Mouse (Mus musculus): ENCODE measurements around the gene Cpne7.
A peak's percentile ranks its signal among the peaks of the same experiment; 100 is the strongest.
"Not testable (repeated sequence)": the region's sequence is repeated elsewhere in the genome, so short reads cannot be mapped to it uniquely, and the experiment has no call there.

The Cpne7 gene

GRCm38 (mm10) chr8:123117127-123117731, at the start of gene Cpne7:
Cpne7 (plus strand) TSS chr8:123117374.
- DNase-seq (ENCODE audit: low spot score): no peak

DNA sequence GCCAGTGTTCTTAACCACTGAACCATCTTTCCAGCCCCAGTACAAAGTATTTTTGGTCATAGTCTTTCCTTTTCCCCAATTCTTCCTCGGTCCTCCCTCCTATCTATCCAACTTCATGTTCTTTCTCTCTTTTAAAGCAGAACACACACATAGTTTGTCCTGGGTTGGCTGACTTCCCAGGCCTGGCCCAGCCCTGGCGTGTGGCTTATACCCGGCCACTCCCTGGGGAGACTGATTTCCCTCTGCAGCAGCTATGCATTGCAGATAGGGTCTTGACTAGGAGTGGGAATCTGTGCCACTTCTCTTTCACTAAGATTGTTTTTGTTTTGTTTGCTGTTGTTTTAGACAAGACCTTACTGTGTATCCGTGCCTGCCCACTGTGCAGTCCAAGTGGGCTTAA, 46.0 kb upstream of the Cpne7 start:
- no peak for DNase-seq (ENCODE audit: low spot score)

GRCm38 (mm10) chr8:123077213-123077612, 40.0 kb upstream of the Cpne7 start:
- DNase-seq (ENCODE audit: low spot score): no peak

DNA sequence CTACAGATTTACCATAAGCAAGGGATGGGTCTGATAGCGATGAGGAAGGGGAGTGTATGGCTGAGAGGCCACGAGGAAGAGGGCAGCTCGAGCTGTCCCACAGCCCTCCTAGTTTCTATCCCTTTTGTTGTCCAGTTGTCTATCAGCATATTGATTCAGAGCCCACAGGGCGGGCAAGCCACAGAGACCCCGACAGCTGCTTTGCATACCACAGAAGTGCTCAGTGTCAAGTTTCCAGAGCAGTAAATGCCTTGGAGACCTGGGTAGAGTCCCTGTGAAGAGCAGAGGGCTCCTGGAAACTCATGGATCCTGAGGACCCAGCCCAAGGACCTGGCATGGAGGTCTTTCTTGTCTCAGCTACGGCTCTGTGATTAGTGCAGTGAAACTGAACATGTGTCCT, 34.2 kb upstream of the Cpne7 start:
- DNase-seq (ENCODE audit: low spot score): no peak

DNA sequence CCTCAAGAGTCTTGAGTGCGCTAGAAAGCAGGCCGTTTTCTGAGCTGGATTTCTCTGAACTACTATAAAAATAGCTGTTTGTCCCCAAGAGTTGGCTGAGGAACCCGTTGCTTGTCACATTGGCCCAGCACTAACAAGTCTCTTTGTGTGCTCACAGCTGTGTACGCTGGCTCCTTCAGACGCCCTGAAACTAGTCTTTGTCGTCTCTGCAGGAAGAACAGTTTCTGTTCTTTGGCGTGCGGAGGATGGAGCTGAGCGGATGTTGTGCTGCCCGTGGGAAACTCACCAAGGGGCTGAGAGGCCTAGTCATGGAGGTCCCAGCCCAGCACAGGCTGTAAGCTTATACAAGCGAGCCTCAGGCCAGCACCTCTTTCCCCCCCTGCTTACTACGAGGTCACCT, 33.6 kb upstream of the Cpne7 start:
- no peak for DNase-seq (ENCODE audit: low spot score)

DNA sequence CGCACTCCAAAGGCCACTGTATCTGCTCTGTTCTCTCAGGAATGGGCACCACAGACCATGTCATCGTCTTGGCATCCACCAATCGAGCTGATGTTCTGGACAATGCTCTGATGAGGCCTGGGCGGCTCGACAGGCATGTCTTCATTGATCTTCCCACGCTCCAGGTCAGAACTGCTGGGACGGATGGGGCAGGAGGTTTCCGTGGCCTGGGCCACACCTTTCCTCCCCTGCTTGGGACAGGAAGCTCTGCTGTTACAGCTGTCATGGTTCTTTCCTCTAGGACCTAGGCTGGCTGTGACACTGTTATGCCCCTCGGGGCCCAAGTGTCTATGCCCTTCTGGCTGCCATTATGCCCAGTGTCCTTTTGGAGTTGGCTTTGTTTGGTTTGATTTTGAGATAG, 29.9 kb upstream of the Cpne7 start:
- DNase-seq (ENCODE audit: low spot score): no peak

DNA sequence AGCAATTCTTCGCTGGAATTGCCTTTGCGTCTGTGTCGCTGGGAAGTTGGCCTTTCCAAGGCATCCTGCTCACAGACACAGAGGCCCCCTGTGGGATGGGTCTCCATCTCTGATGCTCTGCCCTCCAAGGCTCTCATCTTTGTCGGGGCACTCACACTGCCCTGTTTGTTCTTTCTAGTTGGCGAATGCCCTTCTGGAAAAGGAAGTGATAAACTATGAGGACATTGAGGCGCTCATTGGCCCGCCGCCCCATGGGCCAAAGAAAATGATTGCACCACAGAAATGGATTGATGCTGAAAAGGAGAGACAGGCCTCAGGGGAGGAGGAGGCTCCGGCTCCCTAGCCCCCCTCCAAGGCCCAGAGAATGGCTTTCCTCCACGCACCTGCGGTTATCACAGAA, 20.0 kb upstream of the Cpne7 start:
- no peak for DNase-seq (ENCODE audit: low spot score)

DNA sequence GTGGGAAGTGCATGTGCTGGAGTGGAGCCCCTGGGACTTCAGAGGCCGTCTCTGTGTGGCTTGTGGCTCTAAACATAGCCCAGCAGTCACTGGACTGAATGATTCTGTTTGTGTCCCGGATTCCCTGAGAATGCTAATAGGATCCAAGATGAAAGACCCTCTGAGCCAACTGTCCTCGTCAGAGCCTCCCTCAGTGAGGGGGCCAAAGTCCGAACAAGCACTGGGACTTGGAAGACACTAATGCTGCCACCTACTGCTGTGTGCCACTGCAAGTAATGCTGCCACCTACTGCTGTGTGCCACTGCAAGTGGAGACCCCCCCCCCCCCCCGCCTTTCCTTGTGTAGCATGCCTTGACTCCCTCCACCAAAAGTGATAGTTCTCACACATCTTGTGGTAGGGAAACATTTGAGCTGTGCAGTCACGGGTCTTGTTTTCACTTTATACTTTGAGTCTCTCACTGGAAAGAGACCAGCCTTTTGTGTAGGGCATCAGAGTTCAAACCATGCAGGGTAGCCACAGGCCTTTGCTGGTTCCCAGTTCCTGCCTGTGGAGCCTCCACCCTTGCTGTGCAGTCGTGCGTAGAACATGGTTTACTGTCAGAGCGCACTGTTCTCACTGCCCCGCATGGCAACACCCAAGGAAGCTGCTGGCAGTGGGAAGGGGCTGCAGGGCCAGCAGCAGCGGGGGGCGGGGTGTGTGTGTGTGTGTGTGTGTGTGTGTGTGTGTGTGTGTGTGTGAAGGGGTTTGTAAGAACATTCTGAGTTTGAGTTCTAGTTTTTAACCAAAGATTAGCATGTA, 19.2 kb upstream of the Cpne7 start:
- DNase-seq (ENCODE audit: low spot score): no peak

- no peak for DNase-seq (ENCODE audit: low spot score)
Measured at GRCm38 (mm10) chr8:123100288-123100687, 16.9 kb upstream of the Cpne7 start.

GRCm38 (mm10) chr8:123101244-123101643, 15.9 kb upstream of the Cpne7 start:
- DNase-seq (ENCODE audit: low spot score): no peak

DNA sequence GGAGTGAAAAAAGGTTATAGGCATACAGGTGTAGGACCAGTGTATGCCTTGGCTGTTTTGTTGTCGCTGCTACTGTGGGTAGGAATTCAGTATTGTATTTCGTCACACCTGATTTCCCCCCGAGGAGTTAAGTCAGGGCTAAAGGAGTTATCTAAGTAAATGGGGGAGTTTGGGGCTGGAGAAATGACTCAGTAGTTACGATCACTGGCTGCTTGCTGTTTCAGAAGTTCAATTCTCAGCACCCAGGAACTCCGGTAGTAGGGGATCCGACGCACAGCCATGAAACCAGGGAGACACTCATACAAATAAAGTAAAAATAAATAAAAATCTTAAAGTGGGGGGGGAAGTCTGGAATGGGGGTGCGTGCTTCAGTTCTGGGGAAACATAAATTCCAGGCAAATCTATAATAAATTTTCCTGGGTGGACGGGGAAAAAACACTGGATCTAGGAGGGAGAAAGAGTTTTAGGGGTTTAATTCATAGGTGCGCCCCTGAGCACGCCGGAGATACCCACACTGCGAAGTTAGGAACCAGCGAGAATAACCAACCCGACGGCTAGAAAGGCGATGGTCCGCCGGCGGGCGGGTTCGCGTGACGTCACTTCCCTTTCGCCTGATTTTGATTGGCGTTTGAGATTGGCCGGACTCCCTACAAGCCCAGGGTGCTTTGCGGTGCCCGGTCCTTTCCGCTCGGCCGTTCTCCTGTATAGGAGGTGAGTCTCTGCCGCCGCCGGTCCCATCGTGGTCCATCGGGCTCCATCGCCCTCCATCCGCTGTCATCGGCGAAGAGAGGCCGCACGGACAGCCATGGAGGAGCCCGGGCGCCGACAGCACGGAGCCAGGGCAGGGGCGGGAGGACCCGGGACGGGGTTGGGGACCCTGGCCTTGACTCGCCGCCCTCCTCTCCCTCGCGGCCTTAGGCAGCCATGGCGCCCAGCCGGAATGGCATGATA, 15.2 kb upstream of the Cpne7 start, which contains the start of gene Rpl13:
Gene Rpl13 (plus strand): TSS at position 616 of the 951 bp plus-strand sequence.
- peak; percentile 99 for DNase-seq (ENCODE audit: low spot score)

DNA sequence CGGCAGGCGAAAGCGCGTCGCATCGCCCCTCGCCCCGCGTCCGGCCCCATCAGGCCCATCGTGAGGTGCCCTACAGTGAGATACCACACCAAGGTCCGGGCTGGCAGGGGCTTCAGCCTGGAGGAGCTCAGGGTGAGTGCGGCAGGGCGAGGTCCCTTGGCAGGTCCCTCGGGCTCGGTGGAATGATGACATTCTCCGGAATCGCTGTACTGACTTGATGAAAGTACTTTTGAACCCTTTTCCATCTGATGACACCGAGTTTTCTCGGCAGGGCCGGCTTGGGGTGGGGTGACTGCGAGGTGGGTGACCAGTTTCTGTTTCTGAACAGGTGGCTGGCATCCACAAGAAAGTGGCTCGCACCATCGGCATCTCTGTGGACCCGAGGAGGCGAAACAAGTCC, 14.3 kb upstream of the Cpne7 start:
- DNase-seq (ENCODE audit: low spot score): not testable (repeated sequence)

DNA sequence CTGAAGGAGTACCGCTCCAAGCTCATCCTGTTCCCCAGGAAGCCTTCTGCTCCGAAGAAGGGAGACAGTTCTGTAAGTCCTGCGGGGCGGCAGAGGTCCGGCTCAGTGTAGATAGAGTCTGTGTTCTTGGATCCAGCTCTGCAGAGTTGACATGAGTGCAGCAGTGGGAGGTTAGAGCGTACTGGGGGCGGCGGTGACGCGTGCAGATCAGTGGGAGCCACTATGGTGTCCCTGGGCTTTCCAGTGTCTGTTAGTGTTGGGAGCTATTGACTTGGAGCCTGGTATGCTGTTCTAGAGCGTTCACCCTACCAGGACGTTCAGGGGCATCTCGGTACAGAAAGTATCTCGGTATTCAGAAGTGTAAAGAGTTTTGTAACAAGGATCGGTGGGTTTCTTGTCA, 13.9 kb upstream of the Cpne7 start:
- DNase-seq (ENCODE audit: low spot score): no peak

DNA sequence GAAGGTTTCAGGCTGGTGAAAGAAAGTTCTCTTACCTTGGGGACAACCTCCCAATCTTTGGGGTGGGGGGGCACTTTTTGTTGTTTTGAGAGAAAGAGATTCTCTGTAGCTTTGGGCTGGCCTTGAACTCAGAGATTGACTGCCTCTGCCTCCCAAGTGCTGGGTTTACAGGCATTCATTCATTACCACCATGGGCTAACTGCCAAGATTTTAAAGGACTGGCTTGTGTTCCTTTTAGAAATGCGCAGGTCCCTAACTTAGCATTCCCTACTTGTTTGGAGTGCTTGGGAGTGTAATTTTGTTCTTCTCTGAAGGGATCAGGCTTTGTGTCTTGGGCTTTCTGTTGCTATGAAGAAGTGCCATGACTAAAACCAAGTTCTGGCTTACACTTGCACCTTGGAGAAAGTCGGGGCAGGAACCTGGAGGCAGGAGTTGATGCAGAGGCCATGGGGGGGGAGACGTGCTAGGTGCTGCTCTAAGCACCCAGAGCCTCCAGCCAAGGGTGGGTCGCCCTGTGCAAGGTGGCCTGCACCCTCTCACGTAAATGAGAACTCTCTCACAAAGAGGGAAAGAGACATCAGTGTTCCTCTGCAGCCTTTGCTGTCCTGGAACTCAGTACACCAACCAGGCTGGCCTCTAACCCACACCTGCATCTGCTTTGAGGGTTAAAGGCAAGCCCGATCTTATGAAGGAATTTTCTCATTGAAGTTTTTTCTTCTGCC, 13.0 kb upstream of the Cpne7 start:
- DNase-seq (ENCODE audit: low spot score): no peak

GRCm38 (mm10) chr8:123105553-123106326, 11.4 kb upstream of the Cpne7 start:
- DNase-seq (ENCODE audit: low spot score): peak; percentile 56

DNA sequence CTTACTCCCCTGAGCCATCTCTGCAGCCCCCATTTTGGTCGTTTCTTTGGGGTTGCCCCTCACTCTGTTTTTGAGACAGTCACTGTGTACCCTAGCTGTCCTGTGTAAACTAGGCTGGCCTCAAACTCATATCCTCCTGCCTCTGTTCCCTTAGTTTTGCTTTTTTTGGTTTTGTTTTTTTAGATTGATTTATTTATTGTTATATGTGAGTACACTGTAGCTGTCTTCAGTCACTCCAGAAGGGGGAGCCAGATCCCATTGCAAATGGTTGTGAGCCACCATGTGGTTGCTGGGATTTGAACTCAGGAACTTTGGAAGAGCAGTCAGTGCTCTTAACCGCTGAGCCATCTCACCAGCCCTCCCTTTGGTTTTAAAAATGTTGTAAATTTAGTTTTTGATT, 10.6 kb upstream of the Cpne7 start:
- DNase-seq (ENCODE audit: low spot score): peak; percentile 52

DNA sequence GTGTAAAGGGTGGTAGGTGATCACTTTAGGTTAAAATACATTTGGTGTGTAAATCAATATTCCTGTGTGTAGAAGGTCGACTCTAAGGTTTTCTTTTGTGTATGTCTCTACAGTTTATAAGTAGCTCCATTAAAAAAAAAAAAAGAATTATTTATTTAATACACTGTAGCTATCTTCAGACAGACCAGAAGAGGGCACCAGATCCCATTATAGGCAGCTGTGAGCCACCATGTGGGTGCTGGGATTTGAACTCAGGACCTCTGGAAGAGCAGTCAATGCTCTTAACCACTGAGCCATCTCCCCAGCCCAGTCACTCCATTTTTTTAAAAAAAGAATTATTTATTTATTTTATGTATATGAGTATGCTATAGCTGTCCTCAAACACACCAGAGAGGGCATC, 9.2 kb upstream of the Cpne7 start:
- DNase-seq (ENCODE audit: low spot score): no peak

- DNase-seq (ENCODE audit: low spot score): no peak
Measured at GRCm38 (mm10) chr8:123108953-123109352, 8.2 kb upstream of the Cpne7 start.

- peak; percentile 77 for DNase-seq (ENCODE audit: low spot score)
Measured at GRCm38 (mm10) chr8:123110649-123111048, 6.5 kb upstream of the Cpne7 start.

DNA sequence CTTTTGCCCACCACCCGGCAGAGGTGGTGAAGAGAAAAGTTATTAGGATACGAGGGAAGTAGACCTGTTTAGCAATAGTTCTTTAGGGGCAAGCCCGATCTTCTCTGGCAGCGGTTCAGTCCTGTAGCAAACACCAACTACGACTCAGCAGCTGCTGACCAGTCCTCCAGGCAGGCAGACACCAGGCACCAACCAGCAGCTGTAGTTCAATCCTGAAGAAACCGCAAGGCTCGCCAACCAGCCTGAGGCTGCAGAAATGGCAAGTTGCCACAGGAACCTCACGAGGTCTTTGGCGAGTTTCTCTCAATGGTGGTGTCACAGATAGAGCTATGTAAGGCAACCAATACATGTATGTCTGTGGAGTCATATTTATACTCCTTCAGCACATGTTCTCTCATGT, 4.3 kb upstream of the Cpne7 start:
- no peak for DNase-seq (ENCODE audit: low spot score)

GRCm38 (mm10) chr8:123113908-123114469, 3.2 kb upstream of the Cpne7 start:
- DNase-seq (ENCODE audit: low spot score): no peak

All from embryo, embryonic 10 days (tissue).